ENCODE assay signal across 1 mouse cellular context in the genomic region with DNA sequence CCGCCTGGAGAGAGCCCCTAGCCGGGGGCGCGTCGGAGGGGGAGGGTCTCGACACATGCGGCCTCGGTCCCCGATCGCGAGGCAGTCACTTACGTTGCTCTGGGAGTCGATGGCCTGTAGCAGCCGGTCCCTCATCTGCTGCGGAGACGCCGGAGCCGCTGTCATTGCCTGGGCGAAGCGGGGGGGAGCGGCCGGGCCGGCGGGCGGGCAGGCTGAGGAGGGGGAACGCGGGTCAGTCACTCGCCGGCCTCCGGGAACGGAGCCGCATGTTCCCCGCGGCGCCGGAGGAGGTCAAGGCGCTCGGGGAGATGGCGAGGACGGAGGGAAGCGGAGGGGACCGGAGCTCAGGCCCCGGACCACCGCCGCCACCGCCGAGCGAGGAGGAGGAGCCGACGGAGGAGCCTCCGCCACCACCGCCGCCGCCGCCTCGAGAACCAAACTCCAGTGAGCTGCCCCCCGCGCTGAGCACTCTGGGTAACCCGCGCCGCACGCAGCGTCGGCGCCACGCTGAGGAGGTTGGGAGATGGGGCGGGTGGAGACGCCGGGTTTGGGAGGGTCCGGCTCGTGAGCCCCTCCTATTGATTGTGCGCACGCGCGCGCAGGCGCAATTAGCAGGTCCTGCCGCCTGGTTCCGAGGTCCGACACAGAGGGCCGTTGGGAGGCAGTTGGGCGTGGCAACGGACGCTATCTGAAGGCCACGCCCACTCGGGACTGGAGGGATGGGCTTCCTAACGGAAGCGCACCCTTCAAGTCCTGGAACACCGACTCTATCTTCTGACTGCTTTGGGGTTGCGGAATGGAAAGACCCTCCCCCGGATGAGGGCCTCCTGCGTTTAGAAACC.
TF ChIP-seq lines count a peak whose summit lies in the region.

A gene (minus strand): TSS at position 469 of the 842 bp plus-strand sequence.

TF ChIP-seq in CH12.LX, 34 proteins besides CTCF, POLR2A, EP300 and RAD21 (continued from another document):
- TF ChIP-seq IRF4 (IDR thresholded peaks at IDR 0.05; ENCODE audit: low read depth, low read length) = peak; percentile 15; the same call in 1 of the 2 replicates
- TF ChIP-seq ELF1 (IDR thresholded peaks at IDR 0.05; ENCODE audit: low read depth, low read length) = peak; percentile 84
- TF ChIP-seq SMC3 (IDR thresholded peaks at IDR 0.05; ENCODE audit: low read depth, low read length) = no peak
- no peak for TF ChIP-seq ZC3H11A (IDR thresholded peaks at IDR 0.05; ENCODE audit: low read depth, low read length)
- TF ChIP-seq SIN3A (IDR thresholded peaks at IDR 0.05; ENCODE audit: low read length) = peak; percentile 78
- peak; percentile 75 for TF ChIP-seq TCF12 (IDR thresholded peaks at IDR 0.05; ENCODE audit: low read depth, low read length)
- TF ChIP-seq USF1 (IDR thresholded peaks at IDR 0.05; ENCODE audit: low read depth, low read length) = no peak
- TF ChIP-seq USF2 (conservative IDR thresholded peaks at IDR 0.05; ENCODE audit: low read depth, low read length) = no peak
- TF ChIP-seq ZKSCAN1 (IDR thresholded peaks at IDR 0.05; ENCODE audit: borderline replicate concordance, low read depth, low read length) = no peak
- peak; percentile 70; the same call in 1 of the 2 replicates for TF ChIP-seq ZMIZ1 (IDR thresholded peaks at IDR 0.05; ENCODE audit: low read depth, low read length)
- TF ChIP-seq POLR2AphosphoS2 (IDR thresholded peaks at IDR 0.05; ENCODE audit: low read depth, low read length) = peak; percentile 46; the same call in 1 of the 2 replicates
- TF ChIP-seq NELFE (IDR thresholded peaks at IDR 0.05; ENCODE audit: low read depth, low read length) = peak; percentile 80
- peak; percentile 62; the same call in 1 of the 2 replicates for TF ChIP-seq KAT2A (IDR thresholded peaks at IDR 0.05; ENCODE audit: insufficient replicate concordance, low read length)
- TF ChIP-seq CHD2 (IDR thresholded peaks at IDR 0.05; ENCODE audit: low read length) = no peak
- TF ChIP-seq GABPA (IDR thresholded peaks at IDR 0.05; ENCODE audit: insufficient replicate concordance, low read depth, low read length) = no peak; the same call in 1 of the 2 replicates
- no peak for TF ChIP-seq MAFK (IDR thresholded peaks at IDR 0.05; ENCODE audit: insufficient replicate concordance, low read length)
- peak; percentile 79 for TF ChIP-seq HCFC1 (IDR thresholded peaks at IDR 0.05; ENCODE audit: low read depth, low read length)
- no peak for TF ChIP-seq UBTF (IDR thresholded peaks at IDR 0.05; ENCODE audit: low read depth, low read length)
- peak; percentile 99 for TF ChIP-seq NRF1 (IDR thresholded peaks at IDR 0.05; ENCODE audit: low read depth, low read length)
- TF ChIP-seq ETS1 (conservative IDR thresholded peaks at IDR 0.05; ENCODE audit: low read depth, low read length) = 0 out of 2 replicates have a peak, but pooled peaks have one; percentile 9
- no peak for TF ChIP-seq JUND (conservative IDR thresholded peaks at IDR 0.05; ENCODE audit: low read depth, low read length)
- TF ChIP-seq PAX5 (IDR thresholded peaks at IDR 0.05; ENCODE audit: low read length) = no peak
- TF ChIP-seq CHD1 (IDR thresholded peaks at IDR 0.05; ENCODE audit: low read depth, low read length) = no peak
